Mouse (Mus musculus) cortical plate, adult 2 months (tissue): ENCODE data around the gene Zfand6.

Source experiments
- CTCF ChIP-seq: fragments of 200-500 bp; IDR thresholded peaks from 2 replicates; pipeline ENCODE4 v1.5.1; 2011; ENCODE audit warnings: mild to moderate bottlenecking, control low read depth, low read length; ENCODE audit not compliant: insufficient read depth; ENCODE audit errors: extremely low read depth
- POLR2A ChIP-seq: fragments of 200-500 bp; IDR thresholded peaks from 2 replicates; pipeline ENCODE4 v1.6.1; 2011; ENCODE audit warnings: mild to moderate bottlenecking, low read length, control low read depth; ENCODE audit not compliant: insufficient read depth; ENCODE audit errors: extremely low read depth

DNA sequence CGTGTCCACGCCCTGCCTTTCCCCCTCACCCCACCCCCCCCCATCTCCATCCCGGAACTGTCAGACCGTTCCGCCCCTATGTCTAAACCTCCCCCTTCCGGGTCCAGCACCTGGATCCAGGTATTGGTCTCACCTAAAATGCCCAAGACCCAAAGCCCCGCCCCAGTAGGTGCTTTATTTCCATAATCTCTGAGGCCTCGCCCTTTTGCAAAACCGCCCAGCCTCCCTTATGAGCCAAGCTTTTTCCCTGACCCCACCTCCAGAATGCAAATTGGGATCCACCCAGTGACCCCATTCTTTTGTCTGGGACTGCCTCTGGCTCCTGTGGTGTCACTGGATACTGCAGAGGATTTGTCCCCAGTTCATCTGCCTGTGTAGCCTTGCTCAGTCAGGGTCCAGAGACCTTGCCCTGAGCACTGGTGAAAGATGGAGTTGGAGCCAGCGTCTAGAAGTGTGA lies 83.4 kb downstream of the Zfand6 start, which contains the start of gene Fah:
- TF ChIP-seq CTCF (no peak), POLR2A (no peak)
